8 mouse cellular contexts compared by ENCODE assay signal in genomic region chr5:60231232-60231891, GRCm38 (mm10).
DNase-seq lines count a peak whose midpoint lies in the region; ATAC-seq lines count a peak whose summit lies in the region.
"Not testable (repeated sequence)": the region's sequence is repeated elsewhere in the genome, so short reads cannot be mapped to it uniquely, and the experiment has no call there.

No protein-coding gene starts in this region.

- not testable (repeated sequence) for H3K4me1 ChIP-seq in forebrain, embryonic 10.5 days; heart, embryonic 11.5 days (ENCODE audit: control insufficient read depth, insufficient read depth, low read length); hindbrain, embryonic 12.5 days; kidney, embryonic 16.5 days (ENCODE audit: insufficient read depth, low read length); lung, embryonic 16.5 days (replicated peaks; ENCODE audit: control insufficient read depth, insufficient read depth, low read length); midbrain, embryonic 16.5 days (ENCODE audit: control insufficient read depth, insufficient read depth, low read length); stomach, embryonic 16.5 days (ENCODE audit: control insufficient read depth, insufficient read depth, low read length)

- H3K9me3 ChIP-seq in forebrain, embryonic 10.5 days; heart, embryonic 11.5 days (replicated peaks; ENCODE audit: control insufficient read depth, low read length); hindbrain, embryonic 12.5 days (replicated peaks); kidney, embryonic 16.5 days (ENCODE audit: low read length); lung, embryonic 16.5 days (ENCODE audit: control insufficient read depth, low read length); midbrain, embryonic 16.5 days (replicated peaks; ENCODE audit: control insufficient read depth, low read length, poor library complexity, severe bottlenecking); stomach, embryonic 16.5 days (replicated peaks; ENCODE audit: control insufficient read depth, low read length): not testable (repeated sequence)

- H3K36me3 ChIP-seq in forebrain, embryonic 10.5 days (replicated peaks); heart, embryonic 11.5 days (ENCODE audit: control insufficient read depth, insufficient read depth, low read length); hindbrain, embryonic 12.5 days; kidney, embryonic 16.5 days (ENCODE audit: insufficient read depth, low read length); lung, embryonic 16.5 days (ENCODE audit: control insufficient read depth, insufficient read depth, low read length); midbrain, embryonic 16.5 days (ENCODE audit: control insufficient read depth, insufficient read depth, low read length); stomach, embryonic 16.5 days (ENCODE audit: control insufficient read depth, insufficient read depth, low read length): not testable (repeated sequence)

- H3K27ac ChIP-seq in forebrain, embryonic 10.5 days; heart, embryonic 11.5 days (ENCODE audit: low read depth, low read length); hindbrain, embryonic 12.5 days; kidney, embryonic 16.5 days (ENCODE audit: low read length); lung, embryonic 16.5 days (ENCODE audit: low read length); midbrain, embryonic 16.5 days (ENCODE audit: low read length); stomach, embryonic 16.5 days (ENCODE audit: low read length): not testable (repeated sequence)

- not testable (repeated sequence) for H3K9ac ChIP-seq in heart, embryonic 11.5 days (ENCODE audit: low read depth, low read length); hindbrain, embryonic 12.5 days; kidney, embryonic 16.5 days (replicated peaks; ENCODE audit: low read length); lung, embryonic 16.5 days (ENCODE audit: low read length); midbrain, embryonic 16.5 days (ENCODE audit: low read depth, low read length); stomach, embryonic 16.5 days (ENCODE audit: low read length)

- ATAC-seq in common myeloid progenitor, adult 5-6 weeks (replicated peaks; ENCODE audit: low read depth, poor library complexity, severe bottlenecking), result peak; percentile 79
- ATAC-seq in heart, embryonic 11.5 days (replicated peaks; ENCODE audit: insufficient number of reproducible peaks, low FRiP score, low TSS enrichment); stomach, embryonic 16.5 days (ENCODE audit: insufficient read depth, low FRiP score): not testable (repeated sequence)
- peak; percentile 76 for ATAC-seq in hindbrain, embryonic 12.5 days (ENCODE audit: low FRiP score)
- ATAC-seq in kidney, embryonic 16.5 days (ENCODE audit: low FRiP score, low TSS enrichment), result peak; percentile 82
- peak; percentile 59 for ATAC-seq in lung, embryonic 16.5 days (ENCODE audit: low read depth)
- ATAC-seq in midbrain, embryonic 16.5 days, result 0 out of 2 replicates have a peak, but pooled peaks have one; percentile 54

- H3K4me3 ChIP-seq in forebrain, embryonic 10.5 days, result peak overlapping the region; percentile 30
- not testable (repeated sequence) for H3K4me3 ChIP-seq in heart, embryonic 11.5 days (ENCODE audit: low read depth, low read length); kidney, embryonic 16.5 days (ENCODE audit: low read length); lung, embryonic 16.5 days (ENCODE audit: low read length)
- H3K4me3 ChIP-seq in hindbrain, embryonic 12.5 days, result peak overlapping the region; percentile 14; the same call in 1 of the 2 replicates
- H3K4me3 ChIP-seq in midbrain, embryonic 16.5 days (ENCODE audit: low read depth, low read length), result peak overlapping the region; percentile 19
- peak overlapping the region; percentile 20; the same call in 1 of the 2 replicates for H3K4me3 ChIP-seq in stomach, embryonic 16.5 days (replicated peaks; ENCODE audit: low read length)

- DNase-seq in forebrain, embryonic 10.5 days (ENCODE audit: extremely low spot score, low spot score), result not testable (repeated sequence)

- peak overlapping the region; percentile 51 for H3K4me2 ChIP-seq in heart, embryonic 11.5 days
- H3K4me2 ChIP-seq in hindbrain, embryonic 12.5 days (replicated peaks), result peak overlapping the region; percentile 42
- H3K4me2 ChIP-seq in kidney, embryonic 16.5 days (replicated peaks; ENCODE audit: low read depth, low read length), result 0 out of 2 replicates have a peak overlapping the region, but pooled peaks have one; percentile 32
- H3K4me2 ChIP-seq in lung, embryonic 16.5 days (ENCODE audit: low read depth, low read length), result 0 out of 2 replicates have a peak overlapping the region, but pooled peaks have one; percentile 17
- peak overlapping the region; percentile 46 for H3K4me2 ChIP-seq in midbrain, embryonic 16.5 days (ENCODE audit: low read length)
- 0 out of 2 replicates have a peak overlapping the region, but pooled peaks have one; percentile 27 for H3K4me2 ChIP-seq in stomach, embryonic 16.5 days (ENCODE audit: low read depth, low read length)

- H3K27me3 ChIP-seq in forebrain, embryonic 10.5 days (ENCODE audit: poor library complexity, severe bottlenecking), result peaks cover 11% of the 10 kb centered on the region
- H3K27me3 ChIP-seq in heart, embryonic 11.5 days (ENCODE audit: control insufficient read depth, insufficient read depth, low read length); hindbrain, embryonic 12.5 days; kidney, embryonic 16.5 days (ENCODE audit: insufficient read depth, low read length); lung, embryonic 16.5 days (ENCODE audit: control insufficient read depth, insufficient read depth, low read depth, low read length); midbrain, embryonic 16.5 days (ENCODE audit: control insufficient read depth, insufficient read depth, low read depth, low read length); stomach, embryonic 16.5 days (ENCODE audit: control insufficient read depth, insufficient read depth, low read length): not testable (repeated sequence)

- WGBS in forebrain, embryonic 10.5 days, result 12% methylated on average over 30 of the region's 30 CpGs
- 8% methylated on average over 30 of the region's 30 CpGs for WGBS in heart, embryonic 11.5 days (ENCODE audit: insufficient replicate concordance)
- 13% methylated on average over 30 of the region's 30 CpGs for WGBS in hindbrain, embryonic 12.5 days
- WGBS in kidney, embryonic 16.5 days, result 9% methylated on average over 23 of the region's 30 CpGs
- WGBS in lung, embryonic 16.5 days, result 13% methylated on average over 29 of the region's 30 CpGs
- WGBS in midbrain, embryonic 16.5 days, result 13% methylated on average over 30 of the region's 30 CpGs
- 15% methylated on average over 30 of the region's 30 CpGs for WGBS in stomach, embryonic 16.5 days
